Mouse (Mus musculus) heart, embryonic 14.5 days (tissue): ENCODE data around the gene Pknox2. TPM values are rescaled to one million over a fixed set of nuclear protein-coding genes. Genes with fewer than 3 reads are reported as not detected.

Experiments
- ATAC-seq: fragments of 200-750 bp; cut with Nextera tagmentation; 2 replicates; pipeline ENCODE4 v1.8.0; 2017; ENCODE audit warnings: low read depth, moderate TSS enrichment; ENCODE audit not compliant: insufficient number of reproducible peaks, insufficient read depth, low FRiP score
- H3K27ac ChIP-seq, 2 experiments: fragments of 200-500 bp in 1 of 2; fragments of 300-500 bp in 1 of 2; sonication (generic) in 1 of 2; replicated peaks in 1 of 2; 2 replicates each; pipeline ENCODE4 v1.5.1; 2012 to 2014; ENCODE audit warnings: low read depth in 2 of 2, low read length in 2 of 2, control low read depth in 1 of 2, mild to moderate bottlenecking in 1 of 2, mixed read lengths in 1 of 2; ENCODE audit not compliant: control insufficient read depth in 1 of 2, insufficient read depth in 1 of 2
- H3K27me3 ChIP-seq: fragments of 300-500 bp; sonication (generic); 2 replicates; pipeline ENCODE4 v1.6.1; 2014; ENCODE audit warnings: mild to moderate bottlenecking, low read length, control low read depth; ENCODE audit not compliant: control insufficient read depth, insufficient read depth
- H3K36me3 ChIP-seq: fragments of 300-500 bp; sonication (generic); 2 replicates; pipeline ENCODE4 v1.6.1; 2014; ENCODE audit warnings: mild to moderate bottlenecking, control low read depth, low read length, mixed read lengths; ENCODE audit not compliant: control insufficient read depth, insufficient read depth
- H3K4me1 ChIP-seq, 2 experiments: fragments of 200-500 bp in 1 of 2; fragments of 300-500 bp in 1 of 2; sonication (generic) in 1 of 2; 2 replicates each; pipeline ENCODE4 v1.6.1; 2012 to 2014; ENCODE audit warnings: low read length in 2 of 2, control low read depth in 1 of 2, mixed read lengths in 1 of 2; ENCODE audit not compliant: control insufficient read depth in 2 of 2, insufficient read depth in 2 of 2
- H3K4me2 ChIP-seq: fragments of 300-500 bp; sonication (generic); 2 replicates; pipeline ENCODE4 v1.6.1; 2014; ENCODE audit warnings: mild to moderate bottlenecking, low read length
- H3K4me3 ChIP-seq, 2 experiments: fragments of 200-500 bp in 1 of 2; fragments of 300-500 bp in 1 of 2; sonication (generic) in 1 of 2; 2 replicates each; pipeline ENCODE4 v1.5.1; 2012 to 2014; ENCODE audit warnings: low read length in 2 of 2, mild to moderate bottlenecking in 2 of 2, control low read depth in 1 of 2, low read depth in 1 of 2, moderate library complexity in 1 of 2; ENCODE audit not compliant: control insufficient read depth in 1 of 2, insufficient read depth in 1 of 2
- H3K9ac ChIP-seq: fragments of 300-500 bp; sonication (generic); 2 replicates; pipeline ENCODE4 v1.6.1; 2014; ENCODE audit warnings: mild to moderate bottlenecking, low read length
- H3K9me3 ChIP-seq: fragments of 300-500 bp; sonication (generic); 2 replicates; pipeline ENCODE4 v1.6.1; 2016; ENCODE audit warnings: low read length, control low read depth; ENCODE audit not compliant: control insufficient read depth
- WGBS: fragments of 180-500 bp; shearing (Covaris S2); extraction: QIAGEN DNeasy Blood & Tissue Kit; methylation state at CpG from one replicate; pipeline ENCODE4 v1.1.7; 2014; 5-methylcytosine and 5-hydroxymethylcytosine counted together
- polyA plus RNA-seq: library from polyadenylated mRNA; unstranded; fragments of >200 nt; fragmentation: Nextera tagmentation; extraction: Ambion mirVana; gene quantifications from 2 replicates; pipeline ENCODE4 v1.2.1, GENCODE M21; 2014

The Pknox2 gene
- polyA plus RNA-seq, 1 experiment from 2014 or later, result 3.6 TPM

DNA sequence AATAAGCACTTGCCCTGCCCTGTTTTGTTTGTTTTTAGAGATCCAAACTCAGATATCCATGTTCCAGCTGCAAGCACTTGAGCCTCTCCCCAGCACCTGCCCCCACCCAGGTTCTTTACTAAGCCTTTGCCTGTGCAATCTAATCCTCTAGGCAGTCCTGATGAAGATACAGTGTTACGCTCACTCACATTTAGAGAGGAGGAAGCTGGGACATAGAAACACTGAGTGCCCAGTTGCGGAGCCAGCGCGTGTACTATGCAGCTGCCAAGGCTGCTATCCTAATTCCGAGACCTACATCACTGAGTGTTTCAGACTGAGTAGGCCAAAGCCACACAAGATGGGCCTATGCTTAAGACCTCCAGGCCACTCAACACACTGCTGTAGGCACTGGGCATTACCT, 199.0 kb downstream of the Pknox2 start:
- Histone ChIP-seq H3K36me3 (no peaks in the 10 kb centered on the region), H3K27me3 (no peaks in the 10 kb centered on the region), H3K4me3 (no peak overlapping the region), H3K4me2 (no peak overlapping the region), H3K9ac (no peak overlapping the region), H3K27ac (no peak overlapping the region), H3K4me1 (peaks cover 4 to 7% of the 10 kb centered on the region in 2 experiments), H3K9me3 (no peaks in the 10 kb centered on the region)
- ATAC-seq, result no peak
- 86% methylated on average over 5 of the region's 5 CpGs for whole genome bisulfite sequencing

DNA sequence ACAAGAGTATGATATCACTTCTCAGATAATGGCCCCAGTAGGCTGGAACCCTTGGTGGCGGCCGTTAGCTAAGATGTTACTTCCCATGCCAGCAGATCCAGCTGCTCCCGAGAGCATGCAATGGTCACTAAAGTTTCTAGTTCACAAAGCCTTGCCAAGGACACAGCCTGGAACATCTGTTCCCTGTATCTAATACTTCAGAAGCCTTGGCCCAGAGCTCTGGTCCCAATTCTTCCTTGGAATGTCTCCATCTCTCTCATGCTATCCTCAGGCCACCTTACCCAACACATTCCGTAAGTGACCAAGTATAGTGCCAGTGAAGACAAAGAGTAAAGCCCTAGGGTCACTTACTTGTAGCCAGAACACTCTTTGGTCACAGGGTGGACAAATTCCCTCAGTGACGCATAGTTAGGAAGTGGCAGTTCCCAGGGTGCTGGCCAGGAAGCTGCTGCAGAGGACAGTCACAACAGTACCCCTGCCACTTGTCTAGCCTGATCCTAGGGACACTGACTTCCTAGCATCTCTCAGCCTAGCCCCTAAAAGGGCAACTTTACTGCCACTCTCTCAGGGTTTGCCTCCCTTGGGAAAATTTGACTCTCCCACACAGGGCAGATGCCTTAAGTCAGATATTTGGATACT, 200.0 kb downstream of the Pknox2 start:
- H3K4me3 ChIP-seq, result no peak overlapping the region
- H3K27ac ChIP-seq, result no peak overlapping the region
- no peak for ATAC-seq
- WGBS, result 81% methylated on average over 5 of the region's 5 CpGs
- peaks cover 4 to 7% of the 10 kb centered on the region in 2 experiments for H3K4me1 ChIP-seq
- no peak overlapping the region for H3K9ac ChIP-seq
- no peak overlapping the region for H3K4me2 ChIP-seq
- no peaks in the 10 kb centered on the region for H3K36me3 ChIP-seq
- no peaks in the 10 kb centered on the region for H3K27me3 ChIP-seq
- no peaks in the 10 kb centered on the region for H3K9me3 ChIP-seq

DNA sequence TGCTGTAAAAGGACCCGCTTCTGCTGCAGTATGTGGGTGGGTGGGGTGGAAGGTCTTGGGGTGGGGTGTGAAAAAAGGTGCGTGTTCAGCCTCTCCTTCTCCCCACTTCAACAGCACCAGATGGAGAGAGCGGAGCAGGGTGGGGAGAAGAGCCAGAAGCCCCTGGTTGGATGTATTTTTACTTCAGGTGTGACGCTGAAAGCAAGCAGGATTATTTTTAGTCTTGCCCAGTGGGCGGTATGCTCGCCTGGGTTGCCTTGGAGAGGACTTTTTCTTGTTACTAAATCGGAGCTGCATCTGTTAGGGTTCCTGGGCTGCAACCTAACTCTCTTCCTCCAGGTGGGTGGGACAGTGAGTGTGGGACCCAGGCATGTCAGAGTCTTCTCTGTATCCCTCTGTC, 202.4 kb downstream of the Pknox2 start:
- Histone ChIP-seq H3K4me3 (no peak overlapping the region), H3K27me3 (no peaks in the 10 kb centered on the region), H3K4me1 (peaks cover 4 to 10% of the 10 kb centered on the region in 2 experiments), H3K9me3 (no peaks in the 10 kb centered on the region), H3K4me2 (peak overlapping the region; percentile 29), H3K27ac (peak overlapping the region in 1 of 2 experiments; percentile 40; a peak in 1 of 4 replicates), H3K36me3 (no peaks in the 10 kb centered on the region), H3K9ac (no peak overlapping the region)
- WGBS, result 31% methylated on average over 7 of the region's 7 CpGs
- no peak for ATAC-seq

DNA sequence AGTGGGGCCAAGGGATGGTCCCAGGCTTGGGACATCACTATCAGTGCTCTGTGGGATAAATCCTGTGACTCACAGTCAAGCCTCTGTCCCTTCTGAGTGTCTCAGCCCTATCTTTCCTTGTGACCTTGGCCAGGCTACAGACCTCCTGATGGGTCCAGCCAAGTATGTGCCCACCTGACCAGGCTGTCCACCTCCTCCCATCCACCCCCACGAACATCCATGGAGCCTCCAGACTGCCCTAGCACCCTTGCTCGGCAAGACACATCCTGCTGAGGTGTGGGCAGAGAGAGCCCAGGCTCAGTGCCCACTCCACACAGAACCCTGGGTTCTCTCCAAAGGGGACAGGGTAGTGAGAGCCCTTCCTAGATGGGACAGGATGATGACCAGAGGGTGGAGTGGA, 204.6 kb downstream of the Pknox2 start:
- ATAC-seq, result no peak
- Histone ChIP-seq H3K27ac (no peak overlapping the region), H3K9me3 (no peaks in the 10 kb centered on the region), H3K4me2 (no peak overlapping the region), H3K4me1 (0 out of 4 replicates have a peak, but pooled peaks cover 0 to 3% of the 10 kb centered on the region in 2 experiments), H3K9ac (no peak overlapping the region), H3K36me3 (no peaks in the 10 kb centered on the region), H3K4me3 (no peak overlapping the region), H3K27me3 (no peaks in the 10 kb centered on the region)
- 81% methylated on average over 2 of the region's 2 CpGs for WGBS

DNA sequence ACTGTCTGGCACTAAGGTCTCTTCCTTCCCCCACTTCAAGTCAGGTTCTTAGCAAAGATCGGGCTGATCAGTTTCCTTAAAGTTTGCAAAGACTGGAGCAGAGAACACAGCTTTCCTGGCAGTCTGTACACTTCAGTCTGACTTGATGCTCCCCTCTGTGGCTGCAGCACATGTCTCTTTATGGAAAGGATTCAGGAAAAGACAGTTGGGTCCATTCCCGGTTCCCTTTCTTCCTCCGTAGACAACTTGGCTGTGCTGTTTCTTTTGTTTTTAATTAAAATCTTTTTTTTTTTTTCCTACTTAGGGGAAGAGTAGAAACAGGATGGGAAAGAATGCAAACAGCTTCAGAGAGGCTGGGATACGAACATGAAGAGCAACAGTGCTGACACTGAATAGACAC, 205.1 kb downstream of the Pknox2 start:
- H3K4me3 ChIP-seq, result no peak overlapping the region
- no peak overlapping the region for H3K4me2 ChIP-seq
- no peak for ATAC-seq
- H3K9ac ChIP-seq, result no peak overlapping the region
- H3K27me3 ChIP-seq, result no peaks in the 10 kb centered on the region
- H3K9me3 ChIP-seq, result no peaks in the 10 kb centered on the region
- no peaks in the 10 kb centered on the region for H3K36me3 ChIP-seq
- H3K4me1 ChIP-seq, result 0 out of 4 replicates have a peak, but pooled peaks cover 0 to 3% of the 10 kb centered on the region in 2 experiments
- WGBS, result 61% methylated on average over 4 of the region's 4 CpGs
- no peak overlapping the region for H3K27ac ChIP-seq

DNA sequence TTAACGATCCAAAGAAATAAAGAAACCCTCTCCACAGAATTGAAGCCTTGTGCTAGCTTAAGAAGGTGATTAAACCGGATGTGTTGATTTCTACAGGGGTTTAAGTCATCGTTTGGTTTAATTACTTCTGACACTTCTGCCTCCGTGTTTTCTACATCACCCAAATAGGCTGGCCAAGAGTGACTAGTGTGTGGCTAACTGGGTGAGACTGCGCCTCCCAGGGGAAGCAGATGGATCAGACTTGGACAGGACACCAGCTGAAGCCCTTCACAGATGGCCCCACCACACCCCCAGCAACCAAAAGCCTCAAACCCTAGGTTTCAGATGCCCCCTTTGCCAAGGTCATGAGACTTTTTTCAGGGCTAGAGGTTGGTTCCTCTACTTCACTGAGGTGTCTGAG, 205.6 kb downstream of the Pknox2 start:
- WGBS, result 36% methylated on average over 5 of the region's 5 CpGs
- no peak overlapping the region for H3K9ac ChIP-seq
- H3K9me3 ChIP-seq, result no peaks in the 10 kb centered on the region
- H3K27me3 ChIP-seq, result no peaks in the 10 kb centered on the region
- H3K36me3 ChIP-seq, result no peaks in the 10 kb centered on the region
- no peak overlapping the region for H3K4me3 ChIP-seq
- no peak for ATAC-seq
- 0 out of 4 replicates have a peak, but pooled peaks cover 0 to 3% of the 10 kb centered on the region in 2 experiments for H3K4me1 ChIP-seq
- no peak overlapping the region for H3K27ac ChIP-seq
- no peak overlapping the region for H3K4me2 ChIP-seq

DNA sequence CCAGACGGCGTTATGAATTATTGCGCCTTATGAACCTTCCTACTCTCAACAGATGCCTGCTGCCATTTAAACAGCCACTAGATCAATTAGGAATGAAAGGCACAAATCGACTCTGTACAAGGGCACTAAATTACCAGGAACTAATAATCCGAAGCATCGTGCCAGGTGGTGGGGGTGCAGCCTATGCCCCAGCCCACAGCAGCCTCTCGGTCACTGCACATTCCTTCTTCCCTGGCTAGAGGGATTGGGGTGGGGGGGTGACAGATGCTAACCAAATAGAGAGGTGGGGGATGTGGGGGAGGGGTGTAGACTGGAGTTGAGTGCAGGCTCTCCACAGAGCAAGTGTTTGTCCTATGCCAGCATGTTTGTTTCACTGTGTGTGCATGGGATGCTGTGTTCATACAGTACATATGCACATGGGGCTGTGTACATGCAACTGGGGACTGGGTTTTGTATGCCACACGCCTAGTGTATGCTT, 208.6 kb downstream of the Pknox2 start:
- ATAC-seq, result no peak
- 79% methylated on average over 8 of the region's 8 CpGs for WGBS

More for the DNA sequence above, 208.6 kb downstream of the Pknox2 start:
- Histone ChIP-seq H3K27ac (no peak overlapping the region), H3K4me1 (peaks cover 2 to 3% of the 10 kb centered on the region in 2 experiments; a peak in 1 of 4 replicates), H3K27me3 (no peaks in the 10 kb centered on the region), H3K4me2 (no peak overlapping the region), H3K36me3 (no peaks in the 10 kb centered on the region), H3K9ac (no peak overlapping the region), H3K4me3 (no peak overlapping the region), H3K9me3 (no peaks in the 10 kb centered on the region)
